Mouse (Mus musculus) cerebral cortex, adult 2 months (tissue): ENCODE data around the gene Gpr18.

ENCODE experiments used
- WGBS: fragments of 180-500 bp; shearing (Covaris S2); methylation state at CpG from one replicate; pipeline ENCODE4 v1.1.7; 2018; 5-methylcytosine and 5-hydroxymethylcytosine counted together

Gpr18 gene

GRCm38 (mm10) chr14:121915621-121916020 lies at the start of gene Gpr18:
Gene Gpr18, minus strand, starts transcription at chr14:121915781.
- 80% methylated on average over 8 of the region's 8 CpGs for WGBS

GRCm38 (mm10) chr14:121964990-121965389 lies 49.4 kb upstream of the Gpr18 start, which contains the start of gene Gpr183:
Gene Gpr183, minus strand, starts transcription at chr14:121965195.
- 68% methylated on average over 6 of the region's 6 CpGs for WGBS

- 43% methylated on average over 4 of the region's 4 CpGs for WGBS
Observed at GRCm38 (mm10) chr14:121963942-121964335, 48.4 kb upstream of the Gpr18 start.

GRCm38 (mm10) chr14:121963251-121963941 lies 47.8 kb upstream of the Gpr18 start:
- 50% methylated on average over 9 of the region's 9 CpGs for WGBS

- WGBS: 72% methylated on average over 14 of the region's 14 CpGs
Observed at GRCm38 (mm10) chr14:121962128-121962890, 46.7 kb upstream of the Gpr18 start.

GRCm38 (mm10) chr14:121961496-121962127 lies 46.0 kb upstream of the Gpr18 start:
- WGBS: 80% methylated on average over 12 of the region's 12 CpGs

- 84% methylated on average over 6 of the region's 6 CpGs for WGBS
Observed at GRCm38 (mm10) chr14:121960997-121961396, 45.4 kb upstream of the Gpr18 start.

- WGBS: 62% methylated on average over 2 of the region's 2 CpGs
Observed at GRCm38 (mm10) chr14:121960531-121960930, 45.0 kb upstream of the Gpr18 start.

GRCm38 (mm10) chr14:121960031-121960430 lies 44.5 kb upstream of the Gpr18 start:
- 80% methylated on average over 4 of the region's 4 CpGs for WGBS

GRCm38 (mm10) chr14:121959538-121959980 lies 44.0 kb upstream of the Gpr18 start:
- 92% methylated on average over 3 of the region's 3 CpGs for WGBS

- 55% methylated on average over 10 of the region's 10 CpGs for WGBS
Observed at GRCm38 (mm10) chr14:121958751-121959537, 43.4 kb upstream of the Gpr18 start.

GRCm38 (mm10) chr14:121958041-121958750 lies 42.6 kb upstream of the Gpr18 start:
- 69% methylated on average over 3 of the region's 3 CpGs for WGBS

- WGBS: 86% methylated on average over 10 of the region's 10 CpGs
Observed at GRCm38 (mm10) chr14:121957176-121957871, 41.7 kb upstream of the Gpr18 start.

GRCm38 (mm10) chr14:121956291-121956690 lies 40.7 kb upstream of the Gpr18 start:
- WGBS: 87% methylated on average over 5 of the region's 5 CpGs

GRCm38 (mm10) chr14:121955176-121955795 lies 39.7 kb upstream of the Gpr18 start:
- WGBS: 61% methylated on average over 5 of the region's 5 CpGs

GRCm38 (mm10) chr14:121954608-121955007 lies 39.0 kb upstream of the Gpr18 start:
- 98% methylated on average over 12 of the region's 12 CpGs for WGBS

GRCm38 (mm10) chr14:121954129-121954528 lies 38.5 kb upstream of the Gpr18 start:
- WGBS: 82% methylated on average over 11 of the region's 11 CpGs

GRCm38 (mm10) chr14:121952046-121952400 lies 36.4 kb upstream of the Gpr18 start:
- WGBS: 95% methylated on average over 5 of the region's 5 CpGs

- WGBS: 92% methylated on average over 2 of the region's 2 CpGs
Observed at GRCm38 (mm10) chr14:121951399-121952045, 35.9 kb upstream of the Gpr18 start.
